Mouse (Mus musculus): ENCODE results near the gene Set. TPM values are rescaled to one million over a fixed set of nuclear protein-coding genes. Genes with fewer than 3 reads are reported as not detected.

The Set gene
- polyA plus RNA-seq, 1 experiment from 2014 or later = 587 TPM

Other genes starting within 250 kb of the Set start
- gene Urm1, start 237.3 kb upstream of the Set start, polyA plus RNA-seq (2015; fragmentation: Nextera tagmentation; extraction: Ambion mirVana) = 18.7 and 20.1 TPM in 2 replicates
- gene Cercam, start 188.2 kb upstream of the Set start, polyA plus RNA-seq (2015; fragmentation: Nextera tagmentation; extraction: Ambion mirVana) = 5.8 and 7.7 TPM in 2 replicates
- 77.4 and 91.8 TPM in 2 replicates for gene Odf2, start 168.2 kb upstream of the Set start, polyA plus RNA-seq (2015; fragmentation: Nextera tagmentation; extraction: Ambion mirVana)
- 82.5 and 83.3 TPM in 2 replicates for gene Gle1, start 122.0 kb upstream of the Set start, polyA plus RNA-seq (2015; fragmentation: Nextera tagmentation; extraction: Ambion mirVana)
- 157 and 178 TPM in 2 replicates for gene Sptan1, start 91.8 kb upstream of the Set start, polyA plus RNA-seq (2015; fragmentation: Nextera tagmentation; extraction: Ambion mirVana)
- gene Wdr34, start 8.5 kb upstream of the Set start, polyA plus RNA-seq (2015; fragmentation: Nextera tagmentation; extraction: Ambion mirVana) = 50.8 and 57.2 TPM in 2 replicates
- 5.7 and 6.7 TPM in 2 replicates for gene Pkn3, start 20.3 kb downstream of the Set start, polyA plus RNA-seq (2015; fragmentation: Nextera tagmentation; extraction: Ambion mirVana)
- gene Zdhhc12, start 36.3 kb downstream of the Set start, polyA plus RNA-seq (2015; fragmentation: Nextera tagmentation; extraction: Ambion mirVana) = 21.0 and 21.2 TPM in 2 replicates
- 10.5 and 10.9 TPM in 2 replicates for gene Zer1, start 67.2 kb downstream of the Set start, polyA plus RNA-seq (2015; fragmentation: Nextera tagmentation; extraction: Ambion mirVana)
- 12.3 and 14.1 TPM in 2 replicates for gene Tbc1d13, start 76.4 kb downstream of the Set start, polyA plus RNA-seq (2015; fragmentation: Nextera tagmentation; extraction: Ambion mirVana)
- gene Endog, start 114.1 kb downstream of the Set start, polyA plus RNA-seq (2015; fragmentation: Nextera tagmentation; extraction: Ambion mirVana) = 9.5 and 10.4 TPM in 2 replicates
- 62.1 and 71.1 TPM in 2 replicates for gene Spout1, start 121.1 kb downstream of the Set start, polyA plus RNA-seq (2015; fragmentation: Nextera tagmentation; extraction: Ambion mirVana)
- 11.6 and 12.4 TPM in 2 replicates for gene Kyat1, start 148.5 kb downstream of the Set start, polyA plus RNA-seq (2015; fragmentation: Nextera tagmentation; extraction: Ambion mirVana)
- gene Lrrc8a, start 180.3 kb downstream of the Set start, polyA plus RNA-seq (2015; fragmentation: Nextera tagmentation; extraction: Ambion mirVana) = 57.9 and 58.3 TPM in 2 replicates
- gene Gm28035, start 183.2 kb downstream of the Set start, polyA plus RNA-seq (2015; fragmentation: Nextera tagmentation; extraction: Ambion mirVana) = 0.21 and 0.36 TPM in 2 replicates
- gene Phyhd1, start 208.8 kb downstream of the Set start, polyA plus RNA-seq (2015; fragmentation: Nextera tagmentation; extraction: Ambion mirVana) = 5.3 and 6.8 TPM in 2 replicates
- not detected in 2 replicates for gene Gm28038, start 223.7 kb downstream of the Set start, polyA plus RNA-seq (2015; fragmentation: Nextera tagmentation; extraction: Ambion mirVana)
- 28.0 and 30.6 TPM in 2 replicates for gene Dolk, start 229.0 kb downstream of the Set start, polyA plus RNA-seq (2015; fragmentation: Nextera tagmentation; extraction: Ambion mirVana)
- gene Nup188, start 229.0 kb downstream of the Set start, polyA plus RNA-seq (2015; fragmentation: Nextera tagmentation; extraction: Ambion mirVana) = 24.9 and 32.7 TPM in 2 replicates